Mouse (Mus musculus) heart, adult 2 months (tissue): ENCODE results near the gene Actr6. TPM values are rescaled to one million over a fixed set of nuclear protein-coding genes. Genes with fewer than 3 reads are reported as not detected.

Experiments used
- DNase-seq, 2 experiments: peaks; one replicate each; pipeline ENCODE4 v3.0.0; 2021
- H3K27ac ChIP-seq: fragments of 200-600 bp; 2 replicates; pipeline ENCODE4 v1.8.1; 2022
- H3K27me3 ChIP-seq: fragments of 200-500 bp; 2 replicates; pipeline ENCODE4 v1.6.1; 2012; ENCODE audit warnings: mild to moderate bottlenecking, low read length, inconsistent platforms, mixed read lengths; ENCODE audit not compliant: control insufficient read depth, insufficient read depth
- H3K36me3 ChIP-seq: fragments of 200-500 bp; 2 replicates; pipeline ENCODE4 v1.6.1; 2012; ENCODE audit warnings: low read length, inconsistent platforms; ENCODE audit not compliant: control insufficient read depth, insufficient read depth
- H3K4me1 ChIP-seq: fragments of 200-500 bp; 2 replicates; pipeline ENCODE4 v1.6.1; 2011; ENCODE audit warnings: low read length; ENCODE audit not compliant: control insufficient read depth, insufficient read depth
- H3K4me3 ChIP-seq: fragments of 200-600 bp; 2 replicates; pipeline ENCODE4 v1.8.1; 2022
- H3K79me2 ChIP-seq: fragments of 200-500 bp; replicated peaks from 2 replicates; pipeline ENCODE4 v1.6.1; 2012; ENCODE audit warnings: mild to moderate bottlenecking, inconsistent platforms, low read length, moderate library complexity, mixed read lengths; ENCODE audit not compliant: control insufficient read depth, insufficient read depth
- H3K9ac ChIP-seq: fragments of 200-500 bp; 2 replicates; pipeline ENCODE4 v1.6.1; 2012; ENCODE audit warnings: low read depth, mild to moderate bottlenecking, control low read depth, inconsistent platforms, low read length, mixed read lengths
- CTCF ChIP-seq: fragments of 200-600 bp; IDR thresholded peaks from 2 replicates; pipeline ENCODE4 v1.8.1; 2022; ENCODE audit warnings: antibody characterized with exemption, mild to moderate bottlenecking, moderate library complexity
- EP300 ChIP-seq: fragments of 200-500 bp; IDR thresholded peaks from 2 replicates; pipeline ENCODE4 v1.6.1; 2011; ENCODE audit warnings: low read depth, low read length, control low read depth; ENCODE audit not compliant: insufficient read depth
- POLR2A ChIP-seq: fragments of 200-500 bp; IDR thresholded peaks from 2 replicates; pipeline ENCODE4 v1.6.1; 2011; ENCODE audit warnings: mild to moderate bottlenecking, low read depth, low read length, control low read depth; ENCODE audit not compliant: insufficient read depth
- WGBS: fragments of 180-500 bp; shearing (Covaris S2); methylation state at CpG from one replicate; pipeline ENCODE4 v1.1.7; 2018; 5-methylcytosine and 5-hydroxymethylcytosine counted together
- intact Hi-C: fragments of 180-260 bp; cut with DNase I; formaldehyde crosslinking; loops from one replicate; pipeline ENCODE4 v1.15.1; 2025
- polyA plus RNA-seq: library from polyadenylated mRNA; depleted of rRNA; stranded (reverse); fragments of >200 nt; gene quantifications from 2 replicates; pipeline ENCODE4 v1.2.3, GENCODE M21; 2012
- total RNA-seq, 2 experiments: library from RNA; stranded (reverse); gene quantifications; 2 replicates each; pipeline ENCODE4 v1.2.3; 2021

Gene Actr6
- total and polyA plus RNA-seq, 3 experiments: 1.5 to 13.4 (median 12.2) TPM

- WGBS: 8% methylated on average over 3 of the region's 3 CpGs
- Histone ChIP-seq H3K9ac (peak overlapping the region; percentile 52; the same call in 1 of the 2 replicates), H3K4me3 (peak overlapping the region; percentile 93), H3K36me3 (peaks cover 3% of the 10 kb centered on the region), H3K4me1 (peaks cover 5% of the 10 kb centered on the region), H3K27me3 (no peaks in the 10 kb centered on the region), H3K27ac (peak overlapping the region; percentile 88), H3K79me2 (no peaks in the 10 kb centered on the region; the same call in 1 of the 2 replicates)
- no peak for DNase-seq
- TF ChIP-seq POLR2A (no peak), EP300 (no peak), CTCF (no peak)
- intact Hi-C loops: no loop called here
These were observed 12.2 kb upstream of the Actr6 start for GRCm38 (mm10) chr10:89744341-89744740.

- TF ChIP-seq CTCF (no peak), EP300 (no peak), POLR2A (no peak)
- Histone ChIP-seq H3K9ac (no peak overlapping the region), H3K4me3 (no peak overlapping the region), H3K4me1 (peaks cover 5% of the 10 kb centered on the region), H3K27me3 (no peaks in the 10 kb centered on the region), H3K79me2 (no peaks in the 10 kb centered on the region; the same call in 1 of the 2 replicates), H3K36me3 (peaks cover 3% of the 10 kb centered on the region), H3K27ac (no peak overlapping the region)
- 80% methylated on average over 4 of the region's 4 CpGs for WGBS
- intact Hi-C loops: no loop called here
- DNase-seq: no peak
These were observed 11.2 kb upstream of the Actr6 start for GRCm38 (mm10) chr10:89743266-89743665.

GRCm38 (mm10) chr10:89740995-89741394 lies 8.9 kb upstream of the Actr6 start:
- WGBS: 74% methylated on average over 6 of the region's 6 CpGs
- TF ChIP-seq CTCF (no peak), EP300 (no peak), POLR2A (no peak)

GRCm38 (mm10) chr10:89739703-89740102 lies 7.6 kb upstream of the Actr6 start:
- H3K79me2 ChIP-seq: no peaks in the 10 kb centered on the region
- H3K27me3 ChIP-seq: no peaks in the 10 kb centered on the region
- no peak overlapping the region for H3K9ac ChIP-seq
- TF ChIP-seq EP300: no peak
- TF ChIP-seq POLR2A: no peak
- no peak for TF ChIP-seq CTCF
- H3K4me1 ChIP-seq: no peaks in the 10 kb centered on the region; the same call in 1 of the 2 replicates
- no peak for DNase-seq
- H3K36me3 ChIP-seq: no peaks in the 10 kb centered on the region; the same call in 1 of the 2 replicates
- WGBS: 50% methylated on average over 7 of the region's 7 CpGs
- no peak overlapping the region for H3K27ac ChIP-seq
- H3K4me3 ChIP-seq: no peak overlapping the region
- intact Hi-C loops: no loop called here

More at GRCm38 (mm10) chr10:89740995-89741394, 8.9 kb upstream of the Actr6 start:
- intact Hi-C loops: no loop called here
- no peak overlapping the region for H3K4me3 ChIP-seq
- no peaks in the 10 kb centered on the region; the same call in 1 of the 2 replicates for H3K4me1 ChIP-seq
- no peak overlapping the region for H3K9ac ChIP-seq
- no peaks in the 10 kb centered on the region; the same call in 1 of the 2 replicates for H3K79me2 ChIP-seq
- H3K27me3 ChIP-seq: no peaks in the 10 kb centered on the region
- no peak for DNase-seq
- no peaks in the 10 kb centered on the region; the same call in 1 of the 2 replicates for H3K36me3 ChIP-seq
- no peak overlapping the region for H3K27ac ChIP-seq

GRCm38 (mm10) chr10:89738395-89738794 lies 6.3 kb upstream of the Actr6 start:
- no peak overlapping the region for H3K4me3 ChIP-seq
- no peaks in the 10 kb centered on the region for H3K36me3 ChIP-seq
- 89% methylated on average over 9 of the region's 9 CpGs for WGBS
- intact Hi-C loops: no loop called here
- no peak for DNase-seq
- TF ChIP-seq EP300 (no peak), CTCF (no peak), POLR2A (no peak)
- no peak overlapping the region for H3K9ac ChIP-seq
- H3K27me3 ChIP-seq: no peaks in the 10 kb centered on the region
- no peaks in the 10 kb centered on the region for H3K4me1 ChIP-seq
- H3K79me2 ChIP-seq: no peaks in the 10 kb centered on the region
- H3K27ac ChIP-seq: no peak overlapping the region

- 79% methylated on average over 3 of the region's 3 CpGs for WGBS
- TF ChIP-seq CTCF (no peak), EP300 (no peak), POLR2A (no peak)
- intact Hi-C loops: no loop called here
These were observed 5.8 kb upstream of the Actr6 start for GRCm38 (mm10) chr10:89737887-89738286.

More at GRCm38 (mm10) chr10:89737887-89738286, 5.8 kb upstream of the Actr6 start:
- Histone ChIP-seq H3K9ac (no peak overlapping the region), H3K4me1 (peaks cover under 1% of the 10 kb centered on the region; the same call in 1 of the 2 replicates), H3K79me2 (no peaks in the 10 kb centered on the region), H3K4me3 (no peak overlapping the region), H3K36me3 (no peaks in the 10 kb centered on the region), H3K27me3 (no peaks in the 10 kb centered on the region), H3K27ac (no peak overlapping the region)
- DNase-seq: no peak
